Mouse (Mus musculus) adrenal gland, adult (tissue): Measurements from ENCODE around the gene Cog1.

ENCODE experiments used
- DNase-seq, 2 experiments: peaks; one replicate each; pipeline ENCODE4 v3.0.0; 2022 to 2023; ENCODE audit warnings: low spot score in 1 of 2; ENCODE audit not compliant: inconsistent age in 2 of 2

Gene Cog1

GRCm38 (mm10) chr11:113666205-113666604 is 17.2 kb downstream of the Cog1 start:
- DNase-seq, result no peak

GRCm38 (mm10) chr11:113666648-113667047 is 17.7 kb downstream of the Cog1 start:
- DNase-seq, result peak in 1 of 2 experiments; percentile 67

GRCm38 (mm10) chr11:113667122-113667521 is 18.2 kb downstream of the Cog1 start:
- DNase-seq, result no peak

GRCm38 (mm10) chr11:113667704-113668103 is 18.7 kb downstream of the Cog1 start:
- DNase-seq, result no peak

- DNase-seq, result no peak
Measured at GRCm38 (mm10) chr11:113668857-113669256, 19.9 kb downstream of the Cog1 start.

GRCm38 (mm10) chr11:113669711-113670110 is 20.7 kb downstream of the Cog1 start:
- DNase-seq, result no peak

GRCm38 (mm10) chr11:113673614-113674013 is 24.6 kb downstream of the Cog1 start:
- DNase-seq, result no peak

- no peak for DNase-seq
Measured at GRCm38 (mm10) chr11:113674595-113674994, 25.6 kb downstream of the Cog1 start.

GRCm38 (mm10) chr11:113676847-113677246 is 27.9 kb downstream of the Cog1 start:
- no peak for DNase-seq

- no peak for DNase-seq
Measured at GRCm38 (mm10) chr11:113677378-113677777, 28.4 kb downstream of the Cog1 start.

- no peak for DNase-seq
Measured at GRCm38 (mm10) chr11:113678373-113678772, 29.4 kb downstream of the Cog1 start.

- peak in 1 of 2 experiments; percentile 58 for DNase-seq
Measured at GRCm38 (mm10) chr11:113680954-113681353, 32.0 kb downstream of the Cog1 start.

GRCm38 (mm10) chr11:113681979-113682378 is 33.0 kb downstream of the Cog1 start:
- no peak for DNase-seq

- DNase-seq, result peak; percentile 84 to 91
Measured at GRCm38 (mm10) chr11:113682897-113683626, 34.1 kb downstream of the Cog1 start.

- no peak for DNase-seq
Measured at GRCm38 (mm10) chr11:113683627-113683956, 34.6 kb downstream of the Cog1 start.

GRCm38 (mm10) chr11:113683957-113684706 is 35.2 kb downstream of the Cog1 start, which contains the start of the genes Fam104a and D11Wsu47e:
Gene Fam104a (minus strand): TSS chr11:113684155.
Gene D11Wsu47e (plus strand): TSS chr11:113684412.
- DNase-seq, result peak; percentile 97 to 99

- no peak for DNase-seq
Measured at GRCm38 (mm10) chr11:113684707-113685426, 35.9 kb downstream of the Cog1 start.

GRCm38 (mm10) chr11:113687031-113687430 is 38.1 kb downstream of the Cog1 start:
- no peak for DNase-seq

- no peak for DNase-seq
Measured at GRCm38 (mm10) chr11:113690506-113690905, 41.5 kb downstream of the Cog1 start.

- DNase-seq, result no peak
Measured at GRCm38 (mm10) chr11:113691318-113691717, 42.3 kb downstream of the Cog1 start.

- DNase-seq, result no peak
Measured at GRCm38 (mm10) chr11:113691851-113692250, 42.9 kb downstream of the Cog1 start.

GRCm38 (mm10) chr11:113697571-113697970 is 48.6 kb downstream of the Cog1 start:
- no peak for DNase-seq
